Mouse (Mus musculus): ENCODE data around the gene Ifnlr1. TPM values are rescaled to one million over a fixed set of nuclear protein-coding genes. Genes with fewer than 3 reads are reported as not detected.
"Not testable (repeated sequence)": the region's sequence is repeated elsewhere in the genome, so short reads cannot be mapped to it uniquely, and the experiment has no call there.

The Ifnlr1 gene
- polyA plus RNA-seq (2016; fragmentation: Nextera tagmentation; extraction: Ambion mirVana): 0.35 and 0.58 TPM in 2 replicates

- peaks cover 22% of the 10 kb centered on the region for H3K4me1 ChIP-seq (replicated peaks)
- H3K27me3 ChIP-seq (ENCODE audit: insufficient read depth, poor library complexity, severe bottlenecking): peaks cover 64% of the 10 kb centered on the region
- H3K9me3 ChIP-seq: no peaks in the 10 kb centered on the region
- under 1% methylated on average over 41 of the region's 41 CpGs for WGBS
- no peaks in the 10 kb centered on the region for H3K36me3 ChIP-seq
- H3K27ac ChIP-seq: peak within 1 kb of the TSS; percentile 76
- H3K4me3 ChIP-seq: peak within 1 kb of the TSS; percentile 67
- DNase-seq (ENCODE audit: low spot score): peak; percentile 58
Observed at GRCm38 (mm10) chr4:135685906-135686567, at the start of gene Ifnlr1. Gene Ifnlr1 (plus strand): TSS chr4:135686287.

- H3K27ac ChIP-seq; H3K4me3 ChIP-seq; H3K27me3 ChIP-seq (ENCODE audit: insufficient read depth, poor library complexity, severe bottlenecking); H3K9me3 ChIP-seq; H3K36me3 ChIP-seq; DNase-seq (ENCODE audit: low spot score): not testable (repeated sequence)
- WGBS: 83% methylated on average over 8 of the region's 8 CpGs
- H3K4me1 ChIP-seq (replicated peaks): peaks cover 11% of the 10 kb centered on the region
Observed at GRCm38 (mm10) chr4:135641302-135642079, 44.6 kb upstream of the Ifnlr1 start.

DNA sequence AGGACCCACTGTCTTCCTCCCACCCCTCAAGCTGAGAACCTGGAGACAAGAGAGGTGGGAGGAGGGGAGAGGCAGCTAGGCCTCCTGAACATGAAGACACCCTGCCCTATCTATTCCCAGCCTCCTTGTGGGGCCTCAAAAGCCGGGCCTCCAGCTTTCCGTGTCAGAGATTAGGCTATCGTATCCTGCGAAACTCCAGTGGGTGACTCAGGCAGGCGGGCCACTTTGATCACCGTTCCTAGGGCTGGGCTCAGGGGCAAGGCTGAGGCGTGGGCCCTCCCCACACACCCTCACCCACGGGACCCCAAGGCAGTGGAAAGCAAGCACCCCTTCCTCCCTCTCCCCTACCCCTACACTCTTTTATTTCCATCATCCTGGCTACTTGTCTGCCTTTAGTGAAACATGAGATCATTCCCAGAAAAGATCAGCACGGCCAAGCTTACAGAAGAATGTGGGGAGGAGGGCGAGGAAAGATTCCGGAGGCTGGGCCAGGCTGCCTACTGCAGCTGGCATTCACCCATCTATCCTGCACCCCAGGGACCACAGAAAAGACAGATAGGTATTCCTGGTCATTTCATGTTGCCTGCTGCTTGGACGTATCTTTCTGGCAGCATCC is 41.0 kb upstream of the Ifnlr1 start:
- no peak for DNase-seq (ENCODE audit: low spot score)
- peaks cover 5% of the 10 kb centered on the region for H3K9me3 ChIP-seq
- H3K27ac ChIP-seq: peak overlapping the region; percentile 53
- H3K4me1 ChIP-seq (replicated peaks): peaks cover 14% of the 10 kb centered on the region
- WGBS: 74% methylated on average over 12 of the region's 12 CpGs
- no peaks in the 10 kb centered on the region for H3K27me3 ChIP-seq (ENCODE audit: insufficient read depth, poor library complexity, severe bottlenecking)
- H3K4me3 ChIP-seq: no peak overlapping the region
- H3K36me3 ChIP-seq: no peaks in the 10 kb centered on the region

DNA sequence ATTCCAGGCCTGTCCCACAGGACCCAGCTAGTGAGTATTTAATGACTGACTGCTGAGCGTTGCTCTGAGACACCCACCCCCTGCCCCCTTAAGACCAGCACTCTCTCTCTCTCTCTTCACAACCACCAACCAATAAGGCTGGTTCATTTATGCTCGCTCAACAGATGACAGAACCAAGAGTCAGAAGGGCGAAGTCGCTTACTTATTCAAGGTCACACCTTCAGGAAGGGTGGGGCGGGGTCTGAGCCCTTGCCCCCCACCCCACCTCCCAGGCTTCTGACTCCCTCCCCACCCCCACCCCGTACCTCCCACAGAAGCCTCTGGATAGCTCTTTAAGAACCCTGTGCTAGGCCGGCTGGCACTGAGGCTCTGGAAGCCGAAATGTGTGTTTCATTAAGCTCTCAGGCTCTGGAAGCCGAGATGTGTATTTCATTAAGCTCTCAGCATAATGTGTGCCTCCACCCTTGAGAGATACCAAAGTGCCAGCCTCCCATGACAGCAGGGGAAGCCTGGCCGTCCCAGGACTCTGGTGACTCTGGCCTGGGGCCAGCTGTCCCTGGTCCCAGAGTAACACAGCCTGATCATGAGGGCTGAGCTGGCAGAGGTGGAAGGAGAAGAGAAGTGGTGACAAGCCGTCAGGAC is 33.0 kb upstream of the Ifnlr1 start:
- Histone ChIP-seq H3K27ac (peak overlapping the region; percentile 45; the same call in 1 of the 2 replicates), H3K36me3 (no peaks in the 10 kb centered on the region), H3K27me3 (ENCODE audit: insufficient read depth, poor library complexity, severe bottlenecking) (0 out of 2 replicates have a peak, but pooled peaks cover 9% of the 10 kb centered on the region), H3K9me3 (no peaks in the 10 kb centered on the region), H3K4me3 (no peak overlapping the region), H3K4me1 (replicated peaks) (peaks cover 47% of the 10 kb centered on the region)
- 56% methylated on average over 11 of the region's 11 CpGs for WGBS
- peak; percentile 24 for DNase-seq (ENCODE audit: low spot score)

DNA sequence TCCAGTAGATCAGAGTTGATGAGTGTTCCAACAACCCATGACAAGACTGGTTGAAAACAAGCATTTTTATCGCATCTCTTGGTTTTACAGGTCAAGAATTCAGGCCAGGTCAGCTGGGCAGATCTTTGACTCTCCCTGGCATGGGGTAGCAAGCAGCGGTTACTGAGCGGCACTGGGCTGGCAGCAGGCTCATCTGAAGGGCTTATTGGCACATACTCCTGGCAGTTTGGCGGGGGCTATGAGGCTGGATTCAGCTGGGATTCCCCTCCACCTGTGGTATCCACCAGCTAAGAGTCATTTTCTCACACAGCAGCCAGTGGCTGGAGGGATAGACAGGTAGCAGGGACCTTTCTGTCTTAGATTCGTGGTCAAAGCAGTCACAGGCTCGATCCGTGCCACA is 32.1 kb upstream of the Ifnlr1 start:
- Histone ChIP-seq H3K4me1 (replicated peaks) (peaks cover 44% of the 10 kb centered on the region), H3K27ac (0 out of 2 replicates have a peak overlapping the region, but pooled peaks have one; percentile 8), H3K36me3 (no peaks in the 10 kb centered on the region), H3K27me3 (ENCODE audit: insufficient read depth, poor library complexity, severe bottlenecking) (0 out of 2 replicates have a peak, but pooled peaks cover 9% of the 10 kb centered on the region), H3K4me3 (no peak overlapping the region), H3K9me3 (no peaks in the 10 kb centered on the region)
- no peak for DNase-seq (ENCODE audit: low spot score)
- 91% methylated on average over 7 of the region's 7 CpGs for WGBS

DNA sequence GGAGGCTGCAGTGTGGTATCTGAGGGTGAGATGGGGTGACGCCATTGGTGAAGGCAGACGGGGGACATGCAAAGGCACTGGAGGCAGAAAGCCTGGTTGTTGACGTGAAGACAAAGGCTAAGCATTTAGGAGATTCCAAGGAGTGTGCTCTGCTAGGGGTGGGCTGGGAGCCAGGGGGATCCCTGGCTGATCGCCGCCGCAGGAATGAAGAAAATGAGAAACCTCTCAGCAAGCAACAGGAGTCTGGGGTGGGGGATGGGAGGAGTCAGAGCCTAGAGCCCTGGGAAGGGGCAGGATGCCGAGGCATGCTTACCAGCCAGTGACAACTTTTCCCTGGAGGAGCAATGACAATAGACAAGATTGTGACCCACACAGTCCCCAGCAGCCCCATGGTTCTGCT is 30.6 kb upstream of the Ifnlr1 start:
- WGBS: 20% methylated on average over 7 of the region's 7 CpGs
- DNase-seq (ENCODE audit: low spot score): peak; percentile 23
- no peak overlapping the region for H3K4me3 ChIP-seq
- no peaks in the 10 kb centered on the region for H3K36me3 ChIP-seq
- peak overlapping the region; percentile 64 for H3K27ac ChIP-seq
- peaks cover 41% of the 10 kb centered on the region for H3K4me1 ChIP-seq (replicated peaks)
- H3K27me3 ChIP-seq (ENCODE audit: insufficient read depth, poor library complexity, severe bottlenecking): 0 out of 2 replicates have a peak, but pooled peaks cover 9% of the 10 kb centered on the region
- no peaks in the 10 kb centered on the region for H3K9me3 ChIP-seq

DNA sequence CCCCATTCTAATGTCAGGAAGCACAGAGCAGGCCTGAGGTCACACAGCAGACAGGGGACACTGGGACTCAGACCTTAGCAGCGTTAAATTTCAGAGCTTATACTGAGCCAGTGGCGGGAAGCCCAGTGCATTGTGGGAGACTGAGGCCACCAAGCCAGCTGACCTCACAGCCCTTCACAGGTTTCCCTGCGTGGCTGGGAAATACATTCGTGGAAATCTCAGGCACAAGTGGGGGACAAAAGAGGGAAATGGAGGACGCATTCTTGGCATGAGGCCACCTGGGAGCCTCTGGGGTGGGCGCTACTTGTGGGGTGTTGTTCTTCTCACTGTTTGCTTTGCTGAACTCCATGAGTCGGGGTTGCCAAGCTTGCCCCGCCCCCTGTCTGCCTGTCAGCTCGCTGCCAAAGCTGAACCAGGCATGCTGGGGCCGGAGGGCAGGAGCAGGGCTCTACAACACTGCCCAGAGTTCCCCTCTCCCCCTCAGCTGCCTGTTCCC is 29.9 kb upstream of the Ifnlr1 start:
- Histone ChIP-seq H3K4me1 (replicated peaks) (peaks cover 39% of the 10 kb centered on the region), H3K27me3 (ENCODE audit: insufficient read depth, poor library complexity, severe bottlenecking) (0 out of 2 replicates have a peak, but pooled peaks cover 9% of the 10 kb centered on the region), H3K36me3 (no peaks in the 10 kb centered on the region), H3K9me3 (no peaks in the 10 kb centered on the region), H3K27ac (peak overlapping the region; percentile 64), H3K4me3 (peak overlapping the region; percentile 9; the same call in 1 of the 2 replicates)
- 36% methylated on average over 10 of the region's 10 CpGs for WGBS
- DNase-seq (ENCODE audit: low spot score): peak; percentile 17

- peak overlapping the region; percentile 35; the same call in 1 of the 2 replicates for H3K27ac ChIP-seq
- no peaks in the 10 kb centered on the region for H3K36me3 ChIP-seq
- H3K4me1 ChIP-seq (replicated peaks): peaks cover 35% of the 10 kb centered on the region
- DNase-seq (ENCODE audit: low spot score): no peak
- WGBS: 81% methylated on average over 5 of the region's 5 CpGs
- H3K27me3 ChIP-seq (ENCODE audit: insufficient read depth, poor library complexity, severe bottlenecking): 0 out of 2 replicates have a peak, but pooled peaks cover 9% of the 10 kb centered on the region
- H3K9me3 ChIP-seq: no peaks in the 10 kb centered on the region
- H3K4me3 ChIP-seq: no peak overlapping the region
Observed at GRCm38 (mm10) chr4:135658484-135658883, 27.6 kb upstream of the Ifnlr1 start.

DNA sequence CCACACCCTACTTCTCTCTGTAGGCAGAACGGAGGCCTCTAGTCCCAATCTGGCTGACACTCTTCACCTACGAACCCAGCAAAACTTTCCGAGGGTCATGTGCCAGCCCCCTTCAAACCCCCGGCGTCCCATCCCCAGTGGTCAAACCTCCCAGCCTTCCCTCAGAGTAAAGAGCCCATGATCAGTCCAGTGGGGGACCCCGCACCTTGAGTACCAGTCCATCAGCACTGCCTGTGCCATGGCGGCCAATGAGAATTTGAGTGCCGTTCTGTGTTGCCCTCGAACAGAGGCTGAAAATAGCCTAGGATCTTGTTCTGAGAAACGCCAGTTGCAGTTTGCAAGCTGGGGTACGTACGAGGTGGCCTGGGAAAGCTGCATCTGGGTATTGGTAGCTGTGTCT is 27.2 kb upstream of the Ifnlr1 start:
- 0 out of 2 replicates have a peak, but pooled peaks cover 9% of the 10 kb centered on the region for H3K27me3 ChIP-seq (ENCODE audit: insufficient read depth, poor library complexity, severe bottlenecking)
- 89% methylated on average over 12 of the region's 12 CpGs for WGBS
- H3K36me3 ChIP-seq: no peaks in the 10 kb centered on the region
- no peaks in the 10 kb centered on the region for H3K9me3 ChIP-seq
- H3K4me3 ChIP-seq: no peak overlapping the region
- peak overlapping the region; percentile 35; the same call in 1 of the 2 replicates for H3K27ac ChIP-seq
- DNase-seq (ENCODE audit: low spot score): no peak
- peaks cover 31% of the 10 kb centered on the region for H3K4me1 ChIP-seq (replicated peaks)

- peaks cover 12% of the 10 kb centered on the region for H3K4me1 ChIP-seq (replicated peaks)
- peak overlapping the region; percentile 0; the same call in 1 of the 2 replicates for H3K27ac ChIP-seq
- H3K4me3 ChIP-seq: no peak overlapping the region
- 58% methylated on average over 6 of the region's 6 CpGs for WGBS
- DNase-seq (ENCODE audit: low spot score): no peak
- no peaks in the 10 kb centered on the region for H3K9me3 ChIP-seq
- no peaks in the 10 kb centered on the region for H3K27me3 ChIP-seq (ENCODE audit: insufficient read depth, poor library complexity, severe bottlenecking)
- no peaks in the 10 kb centered on the region for H3K36me3 ChIP-seq
Observed at GRCm38 (mm10) chr4:135661082-135661809, 24.8 kb upstream of the Ifnlr1 start.

DNA sequence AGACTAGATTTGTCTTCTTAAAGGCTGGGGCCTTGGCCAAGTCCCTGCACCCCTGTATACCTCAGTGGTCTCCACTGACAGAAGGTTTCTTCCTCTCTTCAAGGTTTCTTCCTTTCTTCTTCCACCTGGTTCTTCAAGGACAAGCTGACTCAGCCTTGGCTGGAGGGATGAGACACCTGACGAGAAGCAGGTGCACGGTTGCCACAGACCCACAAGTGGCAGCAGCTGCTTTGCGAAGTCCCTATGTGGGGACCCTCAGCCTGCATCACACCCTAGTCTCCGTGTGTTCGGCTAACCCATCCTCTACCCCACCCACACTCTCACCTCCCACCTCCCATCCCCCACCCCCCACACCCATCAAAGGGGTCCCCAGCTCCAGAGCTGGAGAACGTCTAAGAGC is 24.1 kb upstream of the Ifnlr1 start:
- 82% methylated on average over 6 of the region's 6 CpGs for WGBS
- peaks cover under 1% of the 10 kb centered on the region; the same call in 1 of the 2 replicates for H3K27me3 ChIP-seq (ENCODE audit: insufficient read depth, poor library complexity, severe bottlenecking)
- H3K27ac ChIP-seq: no peak overlapping the region
- no peaks in the 10 kb centered on the region for H3K36me3 ChIP-seq
- H3K9me3 ChIP-seq: no peaks in the 10 kb centered on the region
- H3K4me3 ChIP-seq: no peak overlapping the region
- 0 out of 2 replicates have a peak, but pooled peaks cover 7% of the 10 kb centered on the region for H3K4me1 ChIP-seq (replicated peaks)
- no peak for DNase-seq (ENCODE audit: low spot score)
